Mouse (Mus musculus) thymus, adult 2 months (tissue): Measurements from ENCODE around the gene Dedd2.

Experiments
- CTCF ChIP-seq: fragments of 200-500 bp; IDR thresholded peaks from 2 replicates; pipeline ENCODE4 v1.5.1; 2012; ENCODE audit warnings: mild to moderate bottlenecking, control low read depth, low read length, moderate library complexity, borderline replicate concordance; ENCODE audit not compliant: control insufficient read depth, poor library complexity, insufficient read depth; ENCODE audit errors: extremely low read depth
- POLR2A ChIP-seq: fragments of 200-500 bp; IDR thresholded peaks from 2 replicates; pipeline ENCODE4 v1.6.1; 2012; ENCODE audit warnings: mild to moderate bottlenecking, low read length, control low read depth, moderate library complexity; ENCODE audit not compliant: control insufficient read depth, poor library complexity, insufficient read depth; ENCODE audit errors: extremely low read depth

GRCm38 (mm10) chr7:25248018-25248647, 27.7 kb upstream of the Dedd2 start:
- TF ChIP-seq CTCF (no peak), POLR2A (no peak)
